Mouse (Mus musculus) hindbrain, embryonic 11.5 days (tissue): Measurements from ENCODE around the gene Hal. TPM values are rescaled to one million over a fixed set of nuclear protein-coding genes. Genes with fewer than 3 reads are reported as not detected.

Source experiments
- ATAC-seq: fragments of 200-750 bp; cut with Nextera tagmentation; 2 replicates; pipeline ENCODE4 v1.8.0; 2017; ENCODE audit warnings: mild to moderate bottlenecking, moderate TSS enrichment, moderate library complexity; ENCODE audit not compliant: low FRiP score
- DNase-seq: peaks from one replicate; pipeline ENCODE4 v3.0.0-alpha.2; 2015; ENCODE audit warnings: low spot score
- H3K27ac ChIP-seq: fragments of 300-500 bp; sonication (generic); 2 replicates; pipeline ENCODE4 v1.5.1; 2014; ENCODE audit warnings: mild to moderate bottlenecking, low read depth, low read length
- H3K27me3 ChIP-seq: fragments of 300-500 bp; sonication (generic); 2 replicates; pipeline ENCODE4 v1.6.1; 2014; ENCODE audit warnings: mild to moderate bottlenecking, low read length, moderate library complexity, mixed read lengths; ENCODE audit not compliant: control insufficient read depth, insufficient read depth
- H3K36me3 ChIP-seq: fragments of 300-500 bp; sonication (generic); 2 replicates; pipeline ENCODE4 v1.6.1; 2014; ENCODE audit warnings: mild to moderate bottlenecking, low read length, moderate library complexity, mixed read lengths; ENCODE audit not compliant: control insufficient read depth, insufficient read depth
- H3K4me1 ChIP-seq: fragments of 300-500 bp; sonication (generic); replicated peaks from 2 replicates; pipeline ENCODE4 v1.6.1; 2014; ENCODE audit warnings: low read length, mixed read lengths; ENCODE audit not compliant: control insufficient read depth, insufficient read depth
- H3K4me2 ChIP-seq: fragments of 300-500 bp; sonication (generic); replicated peaks from 2 replicates; pipeline ENCODE4 v1.6.1; 2014; ENCODE audit warnings: mild to moderate bottlenecking, low read depth, low read length
- H3K4me3 ChIP-seq: fragments of 300-500 bp; sonication (generic); 2 replicates; pipeline ENCODE4 v1.5.1; 2014; ENCODE audit warnings: low read depth, low read length
- H3K9ac ChIP-seq: fragments of 300-500 bp; sonication (generic); 2 replicates; pipeline ENCODE4 v1.6.1; 2014; ENCODE audit warnings: low read depth, low read length
- H3K9me3 ChIP-seq: fragments of 300-500 bp; sonication (generic); 2 replicates; pipeline ENCODE4 v1.6.1; 2016; ENCODE audit warnings: low read length; ENCODE audit not compliant: control insufficient read depth
- WGBS: fragments of 180-500 bp; shearing (Covaris S2); extraction: QIAGEN DNeasy Blood & Tissue Kit; methylation state at CpG from one replicate; pipeline ENCODE4 v1.1.7; 2014; 5-methylcytosine and 5-hydroxymethylcytosine counted together
- polyA plus RNA-seq: library from polyadenylated mRNA; unstranded; fragments of >200 nt; fragmentation: Nextera tagmentation; extraction: Ambion mirVana; gene quantifications from 2 replicates; pipeline ENCODE4 v1.2.1, GENCODE M21; 2014

The Hal gene
- polyA plus RNA-seq, 1 experiment from 2014 or later = 0.42 TPM

DNA sequence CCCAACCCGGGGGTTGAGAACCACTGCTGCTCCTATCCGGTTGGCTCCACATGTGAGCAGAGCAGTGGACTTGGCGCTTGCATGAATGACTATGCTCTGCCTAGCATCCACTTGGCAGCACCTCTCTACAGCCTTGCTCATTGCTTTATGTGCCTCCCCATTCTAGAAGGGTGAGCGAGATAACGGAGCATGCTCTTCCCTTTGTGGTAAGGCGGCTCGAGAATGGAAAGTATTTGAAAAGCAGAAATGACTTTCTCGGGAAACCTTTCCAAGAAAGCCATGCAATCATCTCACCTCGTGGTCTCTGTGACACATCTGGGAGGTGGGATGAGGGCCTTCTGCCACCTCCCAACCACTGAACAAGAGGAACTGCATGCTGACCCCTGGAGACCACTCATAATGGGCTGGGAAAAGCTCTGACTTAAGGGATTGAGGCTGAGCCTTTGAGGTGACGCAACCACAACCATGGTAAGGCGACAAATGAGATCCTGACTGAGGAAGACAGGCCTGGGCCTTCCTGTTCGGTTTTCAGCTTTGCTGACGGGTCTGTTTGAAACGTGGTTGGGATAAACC lies 76.0 kb downstream of the Hal start:
- H3K27ac ChIP-seq = no peak overlapping the region
- ATAC-seq (no peak), DNase-seq (no peak)
- 91% methylated on average over 14 of the region's 14 CpGs for WGBS
- no peaks in the 10 kb centered on the region for H3K9me3 ChIP-seq
- no peaks in the 10 kb centered on the region for H3K27me3 ChIP-seq
- no peak overlapping the region for H3K4me2 ChIP-seq
- no peak overlapping the region for H3K4me3 ChIP-seq
- no peaks in the 10 kb centered on the region for H3K36me3 ChIP-seq
- H3K9ac ChIP-seq = no peak overlapping the region
- H3K4me1 ChIP-seq = no peaks in the 10 kb centered on the region

DNA sequence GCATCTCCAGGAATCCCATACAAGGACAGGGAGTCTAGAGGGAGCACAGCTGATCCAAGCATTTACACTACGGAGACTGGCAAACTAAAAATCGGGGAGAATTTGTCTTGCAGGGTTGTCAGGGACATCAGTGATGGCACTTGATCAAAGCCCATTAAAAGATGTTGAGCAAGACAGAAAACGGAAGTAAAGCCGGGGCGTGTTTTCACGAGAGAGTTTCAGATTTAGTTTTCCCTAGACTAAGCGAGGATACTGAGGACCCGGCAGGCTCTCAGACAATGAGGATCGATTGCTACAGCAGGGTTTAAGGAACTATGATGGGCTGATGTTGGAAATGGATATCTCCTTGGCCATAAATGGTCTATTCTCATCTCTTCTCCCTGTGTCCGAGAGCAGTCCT lies 78.5 kb downstream of the Hal start:
- Histone ChIP-seq H3K36me3 (no peaks in the 10 kb centered on the region), H3K4me1 (no peaks in the 10 kb centered on the region), H3K4me3 (no peak overlapping the region), H3K27me3 (no peaks in the 10 kb centered on the region), H3K9me3 (no peaks in the 10 kb centered on the region), H3K9ac (no peak overlapping the region), H3K27ac (no peak overlapping the region), H3K4me2 (no peak overlapping the region)
- WGBS = 87% methylated on average over 10 of the region's 10 CpGs
- DNase-seq (no peak), ATAC-seq (no peak)

DNA sequence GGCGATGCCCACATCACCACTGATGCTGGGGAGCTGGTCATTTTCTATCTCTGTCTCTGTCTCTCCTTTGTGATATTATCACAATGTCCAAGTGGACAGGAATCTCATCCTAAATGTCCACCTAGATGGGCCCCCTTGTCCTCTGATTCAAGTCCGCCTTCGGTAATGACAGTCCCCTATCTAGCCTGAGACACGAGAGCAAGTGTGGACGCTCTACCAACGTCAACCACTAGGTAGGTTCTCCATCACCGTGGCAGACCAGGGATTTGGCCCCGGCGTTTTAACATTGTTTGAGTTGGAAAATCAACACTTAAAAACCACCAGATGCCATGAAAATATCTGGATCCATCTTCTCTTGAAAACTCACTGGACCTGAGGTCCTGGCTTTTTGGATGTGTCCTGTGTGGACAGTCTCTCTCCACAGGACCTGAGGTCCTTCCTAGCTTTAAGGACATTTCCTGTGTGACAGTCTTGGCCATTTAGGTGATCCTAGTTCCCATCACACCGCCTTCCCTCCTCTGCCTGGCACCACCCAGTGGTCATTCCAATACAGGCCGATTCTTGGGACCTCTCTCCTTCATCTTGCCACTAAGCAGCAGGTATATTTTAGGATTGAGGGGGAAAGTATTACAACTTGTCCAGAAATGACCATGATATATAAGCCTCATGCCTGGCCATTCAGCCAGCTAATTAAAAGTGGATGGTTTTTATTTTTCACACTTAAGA lies 79.4 kb downstream of the Hal start:
- Histone ChIP-seq H3K9ac (no peak overlapping the region), H3K4me3 (no peak overlapping the region), H3K4me2 (no peak overlapping the region), H3K36me3 (no peaks in the 10 kb centered on the region), H3K27me3 (no peaks in the 10 kb centered on the region), H3K27ac (no peak overlapping the region), H3K9me3 (no peaks in the 10 kb centered on the region), H3K4me1 (no peaks in the 10 kb centered on the region)
- no peak for ATAC-seq
- DNase-seq = no peak
- 91% methylated on average over 11 of the region's 11 CpGs for WGBS

DNA sequence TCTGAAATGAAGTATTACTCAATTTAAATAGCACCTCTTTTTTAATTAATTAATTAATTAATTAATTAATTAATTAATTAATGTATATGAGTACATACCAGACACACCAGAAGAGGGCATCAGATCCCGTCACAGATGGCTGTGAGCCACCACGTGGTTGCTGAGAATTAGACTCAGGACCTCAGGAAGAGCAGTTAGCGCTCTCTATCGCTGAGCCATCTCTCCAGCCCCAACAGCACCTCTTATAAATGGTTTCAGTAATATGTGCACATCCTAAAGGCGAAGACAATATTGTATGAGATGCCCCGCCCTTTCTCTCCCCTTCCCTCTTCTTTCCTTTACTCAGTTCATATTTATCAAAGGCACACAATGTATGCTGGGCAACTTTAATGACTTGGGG lies 80.1 kb downstream of the Hal start:
- no peak overlapping the region for H3K4me3 ChIP-seq
- DNase-seq = no peak
- ATAC-seq = no peak
- no peak overlapping the region for H3K4me2 ChIP-seq
- no peaks in the 10 kb centered on the region for H3K27me3 ChIP-seq
- no peak overlapping the region for H3K27ac ChIP-seq
- H3K9ac ChIP-seq = no peak overlapping the region
- H3K36me3 ChIP-seq = no peaks in the 10 kb centered on the region
- no peaks in the 10 kb centered on the region for H3K9me3 ChIP-seq
- WGBS = 82% methylated on average over 6 of the region's 6 CpGs
- H3K4me1 ChIP-seq = no peaks in the 10 kb centered on the region

Other genes with a start within 250 kb of the Hal start
- gene Elk3, start 177.6 kb upstream of the Hal start, polyA plus RNA-seq = 16.0 and 22.8 TPM in 2 replicates
- 161 and 166 TPM in 2 replicates for gene Lta4h, start 35.4 kb upstream of the Hal start, polyA plus RNA-seq
- gene Amdhd1, start 51.3 kb downstream of the Hal start, polyA plus RNA-seq = 0.10 TPM in 1 of 2 replicates, not detected in the other
- gene Ccdc38, start 51.9 kb downstream of the Hal start, polyA plus RNA-seq = 0.31 and 0.51 TPM in 2 replicates
- 135 TPM in 2 replicates for gene Snrpf, start 100.9 kb downstream of the Hal start, polyA plus RNA-seq
- 2.3 and 4.3 TPM in 2 replicates for gene Ntn4, start 151.9 kb downstream of the Hal start, polyA plus RNA-seq